Mouse (Mus musculus) lung, embryonic 15.5 days (tissue): Measurements from ENCODE around the gene Gm10320. TPM values are rescaled to one million over a fixed set of nuclear protein-coding genes. Genes with fewer than 3 reads are reported as not detected.

ENCODE experiments used
- ATAC-seq: fragments of 200-750 bp; cut with Nextera tagmentation; 2 replicates; pipeline ENCODE4 v1.8.0; 2017; ENCODE audit warnings: moderate number of reproducible peaks, borderline replicate concordance; ENCODE audit not compliant: low FRiP score, low TSS enrichment; ENCODE audit errors: extremely low read depth
- H3K27ac ChIP-seq: fragments of 300-500 bp; sonication (generic); 2 replicates; pipeline ENCODE4 v1.5.1; 2015; ENCODE audit warnings: moderate library complexity, mild to moderate bottlenecking, inconsistent platforms
- H3K27me3 ChIP-seq: fragments of 300-500 bp; sonication (generic); 2 replicates; pipeline ENCODE4 v1.6.1; 2015; ENCODE audit warnings: inconsistent platforms
- H3K36me3 ChIP-seq: fragments of 300-500 bp; sonication (generic); 2 replicates; pipeline ENCODE4 v1.6.1; 2015; ENCODE audit warnings: inconsistent platforms
- H3K4me1 ChIP-seq: fragments of 300-500 bp; sonication (generic); 2 replicates; pipeline ENCODE4 v1.6.1; 2015; ENCODE audit warnings: inconsistent platforms
- H3K4me2 ChIP-seq: fragments of 300-500 bp; sonication (generic); 2 replicates; pipeline ENCODE4 v1.6.1; 2015; ENCODE audit warnings: inconsistent platforms, mild to moderate bottlenecking, moderate library complexity
- H3K4me3 ChIP-seq: fragments of 300-500 bp; sonication (generic); 2 replicates; pipeline ENCODE4 v1.5.1; 2015; ENCODE audit warnings: mild to moderate bottlenecking, inconsistent platforms
- H3K9ac ChIP-seq: fragments of 300-500 bp; sonication (generic); 2 replicates; pipeline ENCODE4 v1.6.1; 2015; ENCODE audit warnings: inconsistent platforms
- H3K9me3 ChIP-seq: fragments of 300-500 bp; sonication (generic); 2 replicates; pipeline ENCODE4 v1.6.1; 2016; ENCODE audit warnings: inconsistent platforms
- WGBS: fragments of 180-500 bp; shearing (Covaris S2); methylation state at CpG from one replicate; pipeline ENCODE4 v1.1.7; 2015; 5-methylcytosine and 5-hydroxymethylcytosine counted together
- polyA plus RNA-seq: library from polyadenylated mRNA; unstranded; fragments of >200 nt; fragmentation: Nextera tagmentation; extraction: Ambion mirVana; gene quantifications from 2 replicates; pipeline ENCODE4 v1.2.1, GENCODE M21; 2015

Gene Gm10320
- polyA plus RNA-seq, 1 experiment from 2014 or later, result 1.6 TPM

DNA sequence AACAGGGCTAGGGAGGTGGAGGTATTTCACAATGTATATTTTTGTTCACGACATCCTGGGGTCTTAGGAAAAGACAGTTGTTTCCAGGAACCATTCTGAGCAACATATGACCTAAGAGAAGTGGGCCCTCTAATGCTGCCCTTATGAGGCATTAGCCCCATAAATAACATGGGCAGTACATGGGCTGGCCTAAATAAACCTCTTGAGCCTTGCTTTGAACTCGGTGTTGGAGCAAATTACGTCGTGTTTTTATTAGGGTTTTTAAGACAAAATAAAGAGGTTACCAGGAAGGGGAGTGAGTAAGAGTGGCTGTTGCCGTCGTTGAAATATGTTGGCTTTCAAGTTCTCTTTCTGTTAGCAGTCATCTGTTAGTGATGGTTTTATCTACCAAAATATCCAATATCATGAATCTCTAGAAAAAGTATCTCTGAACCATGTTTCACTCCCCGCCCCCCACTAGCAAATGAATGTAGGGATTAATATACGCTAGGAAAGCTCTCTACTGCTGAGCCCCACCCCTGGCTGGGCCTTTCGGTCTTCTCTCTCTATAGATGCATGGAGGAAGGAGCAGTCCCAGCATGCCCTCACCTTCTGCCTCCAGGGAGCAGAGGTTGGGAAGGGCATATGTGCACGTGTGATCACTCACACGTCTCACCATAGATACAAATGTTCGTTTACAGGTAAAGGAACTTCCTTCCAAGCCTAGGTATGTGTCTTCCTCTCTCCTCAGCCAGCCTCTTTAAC is 37.4 kb downstream of the Gm10320 start:
- WGBS, result 77% methylated on average over 12 of the region's 12 CpGs
- no peak for ATAC-seq
- Histone ChIP-seq H3K27me3 (no peaks in the 10 kb centered on the region), H3K4me2 (no peak overlapping the region), H3K36me3 (no peaks in the 10 kb centered on the region), H3K9ac (no peak overlapping the region), H3K4me1 (no peaks in the 10 kb centered on the region), H3K4me3 (no peak overlapping the region), H3K27ac (no peak overlapping the region), H3K9me3 (no peaks in the 10 kb centered on the region)

DNA sequence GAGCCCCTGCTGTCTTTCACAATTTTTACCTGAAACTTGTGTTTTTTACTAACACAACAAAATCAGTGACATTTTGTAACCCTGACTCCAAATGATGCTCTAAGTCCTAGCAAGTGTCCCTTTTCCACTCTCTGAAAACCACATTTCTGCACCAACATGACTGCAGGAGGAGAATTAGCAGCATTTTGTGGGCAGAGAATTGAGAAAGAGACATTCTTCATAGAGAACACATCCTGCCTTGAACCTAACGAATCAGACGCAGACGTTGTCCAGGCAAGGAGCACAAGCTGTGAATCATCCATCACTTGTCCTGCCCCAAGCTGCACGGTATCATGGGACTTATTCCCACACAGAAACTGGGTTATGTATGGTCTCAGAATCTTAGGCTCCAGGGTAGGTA is 38.7 kb downstream of the Gm10320 start:
- H3K4me1 ChIP-seq, result no peaks in the 10 kb centered on the region
- H3K9ac ChIP-seq, result no peak overlapping the region
- WGBS, result 56% methylated on average over 4 of the region's 4 CpGs
- no peak overlapping the region for H3K4me3 ChIP-seq
- no peaks in the 10 kb centered on the region for H3K36me3 ChIP-seq
- H3K4me2 ChIP-seq, result no peak overlapping the region
- H3K27me3 ChIP-seq, result no peaks in the 10 kb centered on the region
- H3K27ac ChIP-seq, result no peak overlapping the region
- no peak for ATAC-seq
- no peaks in the 10 kb centered on the region for H3K9me3 ChIP-seq

DNA sequence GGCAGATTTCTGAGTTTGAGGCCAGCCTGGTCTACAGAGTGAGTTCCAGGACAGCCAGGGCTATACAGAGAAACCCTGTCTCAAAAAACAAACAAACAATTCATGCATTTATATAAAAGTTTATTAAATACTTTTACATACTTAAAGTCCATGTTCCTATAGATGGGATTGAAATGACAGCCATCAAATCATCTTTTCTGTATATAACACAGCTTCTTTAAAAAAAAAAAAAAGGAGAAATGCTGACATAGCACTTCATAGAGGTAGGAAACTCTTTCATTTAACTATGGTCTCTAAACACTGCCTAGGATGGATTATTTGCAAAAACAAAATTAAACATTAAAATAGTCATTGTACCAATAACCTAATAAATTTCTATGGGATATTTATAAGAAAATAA is 43.1 kb downstream of the Gm10320 start:
- no peak overlapping the region for H3K4me3 ChIP-seq
- no peaks in the 10 kb centered on the region for H3K4me1 ChIP-seq
- no peak for ATAC-seq
- H3K9ac ChIP-seq, result no peak overlapping the region
- H3K4me2 ChIP-seq, result no peak overlapping the region
- H3K27ac ChIP-seq, result no peak overlapping the region
- no peaks in the 10 kb centered on the region for H3K27me3 ChIP-seq
- H3K9me3 ChIP-seq, result no peaks in the 10 kb centered on the region
- no peaks in the 10 kb centered on the region for H3K36me3 ChIP-seq

DNA sequence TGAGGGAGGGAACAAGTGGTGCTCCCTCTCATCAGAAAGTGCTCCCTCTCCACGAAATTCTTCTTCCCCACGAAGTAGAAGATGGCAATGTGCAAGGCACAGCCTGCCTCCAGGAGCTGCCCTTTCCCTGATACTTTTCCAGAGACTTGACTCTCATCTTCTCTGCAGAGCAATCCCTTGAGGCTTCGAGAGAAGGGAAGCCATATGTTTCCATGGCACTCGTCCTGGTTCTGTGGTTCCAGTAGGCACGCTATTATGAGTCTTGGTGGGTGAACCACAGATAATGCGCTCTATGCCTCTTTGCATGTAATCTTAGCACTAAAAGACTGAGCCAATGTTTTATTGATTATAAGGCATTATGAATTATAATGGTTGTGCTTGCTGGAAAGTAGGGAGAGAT is 44.1 kb downstream of the Gm10320 start:
- Histone ChIP-seq H3K9ac (no peak overlapping the region), H3K27ac (no peak overlapping the region), H3K4me3 (no peak overlapping the region), H3K36me3 (no peaks in the 10 kb centered on the region), H3K9me3 (no peaks in the 10 kb centered on the region), H3K4me2 (no peak overlapping the region), H3K4me1 (no peaks in the 10 kb centered on the region), H3K27me3 (no peaks in the 10 kb centered on the region)
- no peak for ATAC-seq
- 74% methylated on average over 6 of the region's 6 CpGs for WGBS

DNA sequence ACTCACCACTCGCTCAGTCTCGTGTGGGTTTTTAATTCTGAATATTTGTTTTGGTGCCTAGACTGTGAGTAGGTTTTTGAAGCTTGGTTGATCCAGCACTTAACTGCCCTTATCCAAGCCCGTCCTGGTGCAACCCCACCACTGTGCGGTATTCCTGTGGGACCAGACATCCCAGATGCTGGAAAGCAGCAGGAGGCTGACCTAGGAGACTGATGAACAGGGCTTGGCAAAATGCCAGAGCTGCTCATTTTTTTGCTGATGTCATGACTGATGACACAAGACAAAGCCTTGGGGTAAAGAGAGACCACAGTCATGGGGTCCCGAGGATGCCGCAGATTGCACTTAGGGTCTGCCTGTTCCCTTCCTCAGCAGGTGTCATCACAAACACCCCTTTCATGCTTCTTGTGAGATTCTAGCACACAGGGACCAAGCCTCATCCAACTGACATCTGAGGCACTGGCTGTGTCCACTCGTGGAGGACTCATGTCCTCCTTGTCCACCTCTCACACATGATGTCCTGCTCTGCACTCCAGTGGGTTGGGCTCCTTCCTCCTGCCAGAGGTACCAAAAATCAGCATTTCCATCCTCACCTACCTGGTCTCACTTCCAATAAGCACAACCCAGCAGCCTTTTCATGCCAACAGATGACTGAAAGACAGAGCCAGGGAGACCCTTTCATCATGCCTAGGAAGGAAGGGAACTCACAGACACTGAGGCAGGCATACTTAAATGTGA is 46.2 kb downstream of the Gm10320 start:
- Histone ChIP-seq H3K9ac (no peak overlapping the region), H3K9me3 (no peaks in the 10 kb centered on the region), H3K4me1 (no peaks in the 10 kb centered on the region), H3K27ac (no peak overlapping the region), H3K27me3 (no peaks in the 10 kb centered on the region), H3K4me3 (no peak overlapping the region), H3K36me3 (no peaks in the 10 kb centered on the region), H3K4me2 (no peak overlapping the region)
- ATAC-seq, result no peak
- 78% methylated on average over 7 of the region's 7 CpGs for WGBS

DNA sequence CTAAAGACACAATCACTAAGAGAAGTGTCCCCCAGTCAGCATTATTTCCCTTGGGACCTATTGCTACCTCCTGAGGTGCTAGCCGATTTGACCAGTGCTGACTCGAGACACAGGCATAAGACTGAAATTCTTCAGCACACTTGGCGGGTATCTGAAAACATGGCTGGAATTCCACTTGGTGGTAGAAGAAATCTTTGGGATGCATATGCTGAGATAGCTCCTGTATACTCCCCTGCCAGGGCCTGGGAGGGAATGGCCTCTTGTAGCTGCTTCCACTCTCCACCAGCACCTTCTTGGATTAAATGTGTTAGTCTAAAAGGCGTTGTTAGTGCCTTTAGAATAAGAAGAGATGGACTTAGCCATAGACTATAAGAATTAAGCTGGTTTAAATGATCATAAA is 50.8 kb downstream of the Gm10320 start:
- H3K4me2 ChIP-seq, result peak overlapping the region; percentile 25
- no peaks in the 10 kb centered on the region for H3K9me3 ChIP-seq
- H3K27me3 ChIP-seq, result no peaks in the 10 kb centered on the region
- H3K36me3 ChIP-seq, result no peaks in the 10 kb centered on the region
- peaks cover 3% of the 10 kb centered on the region for H3K4me1 ChIP-seq
- 51% methylated on average over 4 of the region's 4 CpGs for WGBS
- no peak overlapping the region for H3K9ac ChIP-seq
- no peak overlapping the region for H3K4me3 ChIP-seq
- ATAC-seq, result peak; percentile 8; the same call in 1 of the 2 replicates
- H3K27ac ChIP-seq, result no peak overlapping the region

DNA sequence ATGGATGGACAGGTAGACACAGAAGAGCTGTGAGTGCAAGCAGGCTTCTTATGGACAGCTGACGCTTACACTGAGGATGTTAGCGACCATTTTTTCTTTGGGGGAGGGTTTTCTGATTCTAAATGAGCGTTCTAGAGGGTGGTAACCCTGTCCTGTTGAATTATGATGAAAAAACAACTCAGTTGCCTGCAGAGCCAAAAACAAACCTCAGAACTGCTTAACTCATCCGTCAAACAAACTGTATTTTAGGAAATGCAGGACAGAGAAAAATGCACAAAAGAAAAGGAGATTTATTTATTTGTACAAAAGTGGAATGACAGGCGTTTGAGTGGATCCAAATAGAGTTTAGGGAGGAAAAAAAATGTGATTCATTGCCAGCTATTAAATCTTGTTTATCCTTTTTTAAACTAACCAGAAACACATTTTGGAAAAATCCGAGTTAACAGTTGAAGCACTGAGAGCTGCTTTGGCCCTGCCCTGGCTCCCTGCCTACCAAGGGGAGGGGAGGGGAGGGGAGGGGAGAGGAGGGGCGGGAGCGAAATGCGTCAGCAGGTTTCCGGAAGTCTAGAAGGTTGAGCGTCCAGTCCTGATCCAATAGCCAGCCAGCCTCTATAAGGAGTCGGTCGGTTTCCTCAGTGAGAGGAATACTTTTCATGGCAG is 51.4 kb downstream of the Gm10320 start:
- 30% methylated on average over 13 of the region's 13 CpGs for WGBS
- Histone ChIP-seq H3K4me1 (peaks cover 3% of the 10 kb centered on the region), H3K27ac (no peak overlapping the region), H3K9me3 (no peaks in the 10 kb centered on the region), H3K4me2 (peak overlapping the region; percentile 25), H3K4me3 (no peak overlapping the region), H3K27me3 (no peaks in the 10 kb centered on the region), H3K9ac (no peak overlapping the region), H3K36me3 (no peaks in the 10 kb centered on the region)
- ATAC-seq, result peak; percentile 64; the same call in 1 of the 2 replicates

Other genes starting within 250 kb of the Gm10320 start
- 32.6 and 33.0 TPM in 2 replicates for gene Utp15, start 229.0 kb downstream of the Gm10320 start, polyA plus RNA-seq
- gene Ankra2, start 228.9 kb downstream of the Gm10320 start, polyA plus RNA-seq, result 18.0 and 18.8 TPM in 2 replicates
- not detected in 2 replicates for gene Gm21976, start 212.1 kb downstream of the Gm10320 start, polyA plus RNA-seq
- gene Btf3, start 175.0 kb downstream of the Gm10320 start, polyA plus RNA-seq, result 652 and 689 TPM in 2 replicates
- gene Foxd1, start 137.8 kb downstream of the Gm10320 start, polyA plus RNA-seq, result 0.04 and 0.06 TPM in 2 replicates
- gene Tmem174, start 145.4 kb upstream of the Gm10320 start, polyA plus RNA-seq, result 0.09 TPM in 1 of 2 replicates, not detected in the other
- 18.8 and 19.5 TPM in 2 replicates for gene Tmem171, start 202.8 kb upstream of the Gm10320 start, polyA plus RNA-seq